Mouse (Mus musculus): ENCODE results near the gene Ptprb. TPM values are rescaled to one million over a fixed set of nuclear protein-coding genes. Genes with fewer than 3 reads are reported as not detected.

Ptprb gene
- 18.2 TPM for polyA plus RNA-seq (2014; fragmentation: Illumina TruSeq; extraction: RNeasy Lipid Tissue Mini Kit (QIAGEN cat#74804))

GRCm38 (mm10) chr10:116275280-116275679, at the start of gene Ptprb:
Gene Ptprb, plus strand, starts transcription at chr10:116275523.

Other genes with a start within 250 kb of the Ptprb start
- not detected for gene 4933416C03Rik, start 161.6 kb upstream of the Ptprb start, polyA plus RNA-seq (2014; fragmentation: Illumina TruSeq; extraction: RNeasy Lipid Tissue Mini Kit (QIAGEN cat#74804))
- gene Kcnmb4, start 198.4 kb downstream of the Ptprb start, polyA plus RNA-seq (2014; fragmentation: Illumina TruSeq; extraction: RNeasy Lipid Tissue Mini Kit (QIAGEN cat#74804)): 1.2 TPM